Mouse (Mus musculus) CH12.LX (cell line): ENCODE measurements at regions not wholly inside any gene's neighbourhood (a gene's known extent, or its start where the extent isn't known, plus 50 kb on each side); places are given as distances from the start of the nearest gene placed in this dataset.

Experiments used
- DNase-seq: peaks from one replicate; pipeline ENCODE4 v3.0.0-alpha.2; 2013; ENCODE audit errors: extremely low read depth
- H3K27ac ChIP-seq: 2 replicates; pipeline ENCODE4 v1.5.1; 2012; ENCODE audit warnings: low read depth, mild to moderate bottlenecking, control low read depth, moderate library complexity; ENCODE audit not compliant: insufficient read depth
- H3K27me3 ChIP-seq: replicated peaks from 2 replicates; pipeline ENCODE3; 2012; ENCODE audit warnings: inconsistent platforms
- H3K36me3 ChIP-seq, 2 experiments: replicated peaks in 1 of 2; 2 replicates each; pipeline versions ENCODE3 to v1.6.1; 2012; ENCODE audit warnings: inconsistent platforms in 1 of 2, low read length in 1 of 2, mild to moderate bottlenecking in 1 of 2, mixed read lengths in 1 of 2, moderate library complexity in 1 of 2; ENCODE audit not compliant: control insufficient read depth in 1 of 2, insufficient read depth in 1 of 2
- H3K4me1 ChIP-seq, 2 experiments: 2 replicates each; pipeline ENCODE4 v1.6.1; 2012; ENCODE audit warnings: inconsistent platforms in 1 of 2, moderate library complexity in 1 of 2; ENCODE audit not compliant: insufficient read depth in 2 of 2, control insufficient read depth in 1 of 2
- H3K4me2 ChIP-seq: 2 replicates; pipeline ENCODE4 v1.6.1; 2012; ENCODE audit warnings: low read depth, mild to moderate bottlenecking, control low read depth; ENCODE audit not compliant: poor library complexity, insufficient read depth, severe bottlenecking
- H3K4me3 ChIP-seq, 3 experiments: fragments of 150-350 bp in 1 of 3; sonication (generic) in 1 of 3; replicated peaks in 1 of 3; 2 replicates each; pipeline versions ENCODE3 to v1.5.1; 2011 to 2012; ENCODE audit warnings: low read depth in 2 of 3, low read length in 2 of 3, mild to moderate bottlenecking in 2 of 3, moderate library complexity in 2 of 3, control low read depth in 1 of 3, improper control_type of control experiment in 1 of 3, inconsistent platforms in 1 of 3, mixed read lengths in 1 of 3; ENCODE audit not compliant: poor library complexity in 1 of 3
- H3K79me2 ChIP-seq: replicated peaks from 2 replicates; pipeline ENCODE4 v1.6.1; 2012; ENCODE audit warnings: mild to moderate bottlenecking, moderate library complexity; ENCODE audit not compliant: control insufficient read depth, poor library complexity, insufficient read depth, severe bottlenecking; ENCODE audit errors: extremely low read depth
- H3K9ac ChIP-seq: 2 replicates; pipeline ENCODE4 v1.6.1; 2012; ENCODE audit warnings: low read depth, mild to moderate bottlenecking, control low read depth, moderate library complexity; ENCODE audit not compliant: insufficient read depth
- H3K9me3 ChIP-seq: replicated peaks from 2 replicates; pipeline ENCODE3; 2012; ENCODE audit warnings: low read length, inconsistent platforms, mixed read lengths
- CHD1 ChIP-seq: IDR thresholded peaks from 2 replicates; pipeline ENCODE4 v1.6.1; 2012; ENCODE audit warnings: low read depth, low read length, improper control_type of control experiment, inconsistent platforms
- CTCF ChIP-seq, 2 experiments: IDR thresholded peaks in 1 of 2; conservative IDR thresholded peaks in 1 of 2; 2 replicates each; pipeline ENCODE4 v1.5.1; 2011 to 2012; ENCODE audit warnings: low read depth in 2 of 2, low read length in 2 of 2, improper control_type of control experiment in 1 of 2, inconsistent platforms in 1 of 2, mild to moderate bottlenecking in 1 of 2, moderate library complexity in 1 of 2
- ELF1 ChIP-seq: IDR thresholded peaks from 2 replicates; pipeline ENCODE4 v1.6.1; 2014; ENCODE audit warnings: low read depth, mild to moderate bottlenecking, inconsistent platforms, low read length, improper control_type of control experiment
- GABPA ChIP-seq: IDR thresholded peaks from 2 replicates; pipeline ENCODE4 v1.6.1; 2012; ENCODE audit warnings: low read depth, low read length, improper control_type of control experiment, inconsistent platforms; ENCODE audit not compliant: insufficient replicate concordance
- MAFK ChIP-seq: IDR thresholded peaks from 2 replicates; pipeline ENCODE4 v1.6.1; 2011; ENCODE audit warnings: low read length, improper control_type of control experiment; ENCODE audit not compliant: insufficient replicate concordance
- MEF2A ChIP-seq: IDR thresholded peaks from 2 replicates; pipeline ENCODE4 v1.6.1; 2014; ENCODE audit warnings: low read depth, mild to moderate bottlenecking, inconsistent platforms, low read length, improper control_type of control experiment, borderline replicate concordance
- MXI1 ChIP-seq: IDR thresholded peaks from 2 replicates; pipeline ENCODE4 v1.6.1; 2011; ENCODE audit warnings: mild to moderate bottlenecking, low read depth, low read length, improper control_type of control experiment
- MYC ChIP-seq: IDR thresholded peaks from 2 replicates; pipeline ENCODE4 v1.6.1; 2011; ENCODE audit warnings: low read depth, mild to moderate bottlenecking, improper control_type of control experiment, low read length
- NRF1 ChIP-seq: IDR thresholded peaks from 2 replicates; pipeline ENCODE4 v1.6.1; 2014; ENCODE audit warnings: low read depth, mild to moderate bottlenecking, inconsistent platforms, low read length, improper control_type of control experiment, moderate library complexity
- POLR2A ChIP-seq: IDR thresholded peaks from 2 replicates; pipeline ENCODE4 v1.6.1; 2011; ENCODE audit warnings: low read depth, mild to moderate bottlenecking, improper control_type of control experiment, low read length
- RAD21 ChIP-seq: IDR thresholded peaks from 2 replicates; pipeline ENCODE4 v1.6.1; 2011; ENCODE audit warnings: low read depth, mild to moderate bottlenecking, low read length, improper control_type of control experiment, moderate library complexity
- RCOR1 ChIP-seq: conservative IDR thresholded peaks from 2 replicates; pipeline ENCODE4 v1.6.1; 2012; ENCODE audit warnings: low read depth, mild to moderate bottlenecking, inconsistent platforms, low read length, improper control_type of control experiment
- SMC3 ChIP-seq: IDR thresholded peaks from 2 replicates; pipeline ENCODE4 v1.6.1; 2011; ENCODE audit warnings: low read depth, low read length, improper control_type of control experiment
- TCF12 ChIP-seq: IDR thresholded peaks from 2 replicates; pipeline ENCODE4 v1.6.1; 2014; ENCODE audit warnings: low read depth, mild to moderate bottlenecking, inconsistent platforms, low read length, improper control_type of control experiment
- dilution Hi-C: fragments of 300-500 bp; cut with MboI; formaldehyde crosslinking; loops from 2 replicates; pipeline ENCODE4 v1.14.3; 2020; ENCODE audit warnings: low sequenced_read_pairs; ENCODE audit not compliant: extremely low pct_unique_long_range_greater_than_20kb, extremely low pct_ligation_motif_present
- in situ Hi-C: fragments of 300-500 bp; cut with MboI; formaldehyde crosslinking; loops from 3 replicates; pipeline ENCODE4 v1.14.3; 2019; ENCODE audit warnings: low sequenced_read_pairs, low pct_ligation_motif_present, low pct_unique_long_range_greater_than_20kb, mixed read lengths

GRCm38 (mm10) chr3:38116071-38116787 lies 368.4 kb downstream of the Ankrd50 start:
- Histone ChIP-seq H3K27ac (no peak overlapping the region), H3K36me3 (no peaks in the 10 kb centered on the region), H3K4me1 (no peaks in the 10 kb centered on the region), H3K4me3 (no peak overlapping the region), H3K9me3 (no peaks in the 10 kb centered on the region), H3K27me3 (no peaks in the 10 kb centered on the region), H3K9ac (no peak overlapping the region), H3K79me2 (no peaks in the 10 kb centered on the region), H3K4me2 (no peak overlapping the region)
- dilution Hi-C loops = no loop called here
- DNase-seq = no peak
- in situ Hi-C loops = no loop called here
- TF ChIP-seq TCF12 = no peak
- TF ChIP-seq RAD21 = peak; percentile 49
- TF ChIP-seq CHD1 = no peak
- TF ChIP-seq SMC3 = peak; percentile 32
- TF ChIP-seq POLR2A = no peak
- TF ChIP-seq CTCF (conservative IDR thresholded peaks at IDR 0.05 in 1 of 2, IDR thresholded peaks at IDR 0.05 in 1 of 2; ENCODE audit: low read depth in 2 of 2, low read length in 2 of 2) = peak in 1 of 2 experiments; percentile 46; a peak in 2 of 4 replicates
- no peak for TF ChIP-seq RCOR1

DNA sequence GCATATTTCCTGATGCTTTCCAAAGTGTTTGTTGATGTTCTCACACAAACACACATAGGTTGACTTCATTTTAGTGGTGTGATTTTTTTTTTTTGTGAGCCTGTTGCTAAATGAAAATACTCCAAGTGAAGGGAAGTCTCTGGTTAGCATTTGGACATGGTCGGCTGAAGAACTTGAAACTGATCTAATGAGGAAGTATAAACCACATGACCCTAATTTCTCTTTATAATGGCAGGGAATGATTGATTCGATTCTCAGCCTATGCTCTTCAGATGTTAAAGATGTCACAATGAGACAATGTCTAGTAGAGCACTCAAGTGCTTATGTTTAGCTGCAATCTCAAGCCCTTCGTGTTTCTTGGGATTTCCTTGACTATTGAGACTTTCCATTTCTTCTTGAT lies 372.1 kb downstream of the Ankrd50 start:
- no peak for DNase-seq
- no peak overlapping the region for H3K9ac ChIP-seq
- dilution Hi-C loops = no loop called here
- no peaks in the 10 kb centered on the region for H3K4me1 ChIP-seq
- no peaks in the 10 kb centered on the region for H3K36me3 ChIP-seq
- no peaks in the 10 kb centered on the region for H3K27me3 ChIP-seq
- no peaks in the 10 kb centered on the region for H3K9me3 ChIP-seq
- in situ Hi-C loops = no loop called here
- no peak overlapping the region for H3K4me2 ChIP-seq
- H3K27ac ChIP-seq = no peak overlapping the region
- H3K4me3 ChIP-seq = no peak overlapping the region
- H3K79me2 ChIP-seq = no peaks in the 10 kb centered on the region
- TF ChIP-seq CTCF (conservative IDR thresholded peaks at IDR 0.05 in 1 of 2, IDR thresholded peaks at IDR 0.05 in 1 of 2; ENCODE audit: low read depth in 2 of 2, low read length in 2 of 2) (no peak), MAFK (no peak), MXI1 (no peak), RAD21 (no peak), GABPA (no peak), NRF1 (no peak), ELF1 (no peak), MYC (no peak), MEF2A (no peak)
